ENCODE assay signal across 17 mouse cellular contexts in the genomic region with DNA sequence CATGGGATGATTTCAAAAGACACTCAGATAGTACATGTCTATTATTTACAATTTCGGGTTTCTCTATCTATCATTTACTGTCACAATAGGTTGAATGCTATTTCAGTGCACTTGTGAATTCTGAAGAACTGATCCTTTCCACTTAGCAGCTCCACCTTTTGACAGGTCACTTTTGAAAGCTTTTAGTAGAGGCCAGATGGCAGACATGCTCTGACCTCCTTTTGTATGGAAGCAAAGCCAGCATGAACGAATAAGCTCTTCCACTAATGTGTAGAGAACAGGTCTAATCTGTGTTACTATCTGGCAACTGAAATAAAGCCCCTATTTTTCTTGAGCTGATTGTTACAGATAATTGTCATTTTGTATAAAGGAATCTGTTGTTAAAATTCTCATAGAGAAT.
"Had no signal": no experiment of that assay in that cellular context is flagged by ENCODE, and none has a peak within 500 bp of the region (broad histone marks: within the 10 kb centered on the region; RNA-seq: fewer than 3 reads in every experiment).

No protein-coding gene starts in this region.

- DNase-seq: liver, postnatal 0 days; lung, embryonic 14.5 days; lung, postnatal 10 days; lung, postnatal 4 days; midbrain, embryonic 14.5 days; right cerebral cortex, adult 18-20 months; right cerebral cortex, postnatal 25 days; right cerebral cortex, postnatal 4 days; spleen, adult 18-20 months; thymus, adult 2 months; thymus, postnatal 25 days; thymus, postnatal 4 days had no signal

- H3K4me3 ChIP-seq: midbrain, embryonic 10.5 days; midbrain, embryonic 12.5 days; myocyte; neural tube, embryonic 13.5 days; neural tube, embryonic 15.5 days had no signal

- H3K4me1 ChIP-seq: midbrain, embryonic 10.5 days; midbrain, embryonic 12.5 days; neural tube, embryonic 13.5 days; neural tube, embryonic 15.5 days had no signal
